Mouse (Mus musculus): ENCODE results near the gene Ss18l2.
A peak's percentile ranks its signal among the peaks of the same experiment; 100 is the strongest.

Ss18l2 gene

GRCm38 (mm10) chr9:121757835-121758814, 48.0 kb downstream of the Ss18l2 start:
- no peak for DNase-seq (ENCODE audit: low read depth, low spot score)

- DNase-seq (ENCODE audit: low read depth, low spot score): peak; percentile 61
Observed at GRCm38 (mm10) chr9:121759091-121760081, 49.3 kb downstream of the Ss18l2 start, which contains the start of gene Zfp651. TSS of gene Zfp651 (plus strand) at chr9:121759330.

GRCm38 (mm10) chr9:121760271-121761090, 50.4 kb downstream of the Ss18l2 start:
- DNase-seq (ENCODE audit: low read depth, low spot score): peak; percentile 35

- no peak for DNase-seq (ENCODE audit: low read depth, low spot score)
Observed at GRCm38 (mm10) chr9:121761091-121761665, 51.0 kb downstream of the Ss18l2 start.

- DNase-seq (ENCODE audit: low read depth, low spot score): no peak
Observed at GRCm38 (mm10) chr9:121761787-121762186, 51.7 kb downstream of the Ss18l2 start.

GRCm38 (mm10) chr9:121762248-121762647, 52.1 kb downstream of the Ss18l2 start:
- no peak for DNase-seq (ENCODE audit: low read depth, low spot score)

- no peak for DNase-seq (ENCODE audit: low read depth, low spot score)
Observed at GRCm38 (mm10) chr9:121762761-121763160, 52.6 kb downstream of the Ss18l2 start.
